Mouse (Mus musculus) intestine, embryonic 14.5 days (tissue): Measurements from ENCODE around the gene Dlx1. TPM values are rescaled to one million over a fixed set of nuclear protein-coding genes. Genes with fewer than 3 reads are reported as not detected.

Experiments
- ATAC-seq: fragments of 200-750 bp; cut with Nextera tagmentation; replicated peaks from 2 replicates; pipeline ENCODE4 v1.8.0; 2017; ENCODE audit warnings: low read depth, moderate number of reproducible peaks, moderate TSS enrichment, moderate library complexity; ENCODE audit not compliant: low FRiP score, low TSS enrichment
- DNase-seq: peaks from one replicate; pipeline ENCODE4 v3.0.0-alpha.2; 2018; ENCODE audit warnings: low spot score
- H3K27ac ChIP-seq: fragments of 300-500 bp; sonication (generic); 2 replicates; pipeline ENCODE4 v1.5.1; 2014; ENCODE audit warnings: low read depth, mild to moderate bottlenecking, control low read depth
- H3K27me3 ChIP-seq: fragments of 300-500 bp; sonication (generic); replicated peaks from 2 replicates; pipeline ENCODE4 v1.6.1; 2014; ENCODE audit warnings: low read length, control low read depth; ENCODE audit not compliant: control insufficient read depth, insufficient read depth
- H3K36me3 ChIP-seq: fragments of 300-500 bp; sonication (generic); 2 replicates; pipeline ENCODE4 v1.6.1; 2014; ENCODE audit warnings: low read length, control low read depth; ENCODE audit not compliant: control insufficient read depth, insufficient read depth
- H3K4me1 ChIP-seq: fragments of 300-500 bp; sonication (generic); replicated peaks from 2 replicates; pipeline ENCODE4 v1.6.1; 2014; ENCODE audit warnings: low read length, control low read depth, mixed read lengths; ENCODE audit not compliant: control insufficient read depth, insufficient read depth
- H3K4me2 ChIP-seq: fragments of 300-500 bp; sonication (generic); 2 replicates; pipeline ENCODE4 v1.6.1; 2014; ENCODE audit warnings: low read length
- H3K4me3 ChIP-seq: fragments of 300-500 bp; sonication (generic); 2 replicates; pipeline ENCODE4 v1.5.1; 2014; ENCODE audit warnings: low read depth, low read length, control low read depth, mixed read lengths
- H3K9ac ChIP-seq: fragments of 300-500 bp; sonication (generic); 2 replicates; pipeline ENCODE4 v1.6.1; 2014; ENCODE audit warnings: mild to moderate bottlenecking, low read length
- H3K9me3 ChIP-seq: fragments of 300-500 bp; sonication (generic); 2 replicates; pipeline ENCODE4 v1.6.1; 2016; ENCODE audit warnings: low read length, control low read depth; ENCODE audit not compliant: control insufficient read depth
- WGBS: fragments of 180-500 bp; shearing (Covaris S2); extraction: QIAGEN DNeasy Blood & Tissue Kit; methylation state at CpG from one replicate; pipeline ENCODE4 v1.1.7; 2014; 5-methylcytosine and 5-hydroxymethylcytosine counted together
- polyA plus RNA-seq: library from polyadenylated mRNA; unstranded; fragments of >200 nt; fragmentation: Nextera tagmentation; extraction: Ambion mirVana; gene quantifications from 2 replicates; pipeline ENCODE4 v1.2.1, GENCODE M21; 2014

The Dlx1 gene
- polyA plus RNA-seq, 1 experiment from 2014 or later = 8.0 TPM

DNA sequence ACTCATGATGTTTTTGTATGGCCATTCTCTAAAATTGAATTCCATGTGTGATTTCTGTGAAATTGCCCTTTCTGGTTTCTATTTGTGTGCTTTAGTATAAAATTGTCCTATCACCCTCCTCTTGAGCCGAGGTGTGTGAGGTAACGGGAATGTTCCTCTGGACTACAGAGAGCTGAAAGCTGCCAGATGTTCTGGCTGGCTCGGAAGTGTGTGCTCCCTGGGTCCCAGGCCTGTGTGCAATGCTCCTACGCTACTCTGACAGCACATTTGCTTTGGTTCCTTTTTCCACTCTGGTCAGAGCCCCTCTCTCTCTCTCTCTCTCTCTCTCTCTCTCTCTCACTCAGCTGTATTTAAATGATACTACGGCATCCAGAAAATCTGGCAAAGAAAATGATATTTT is 30.7 kb upstream of the Dlx1 start:
- no peak overlapping the region for H3K4me2 ChIP-seq
- no peaks in the 10 kb centered on the region for H3K9me3 ChIP-seq
- no peak overlapping the region for H3K9ac ChIP-seq
- no peak for DNase-seq
- H3K27ac ChIP-seq = no peak overlapping the region
- ATAC-seq = no peak
- no peaks in the 10 kb centered on the region for H3K4me1 ChIP-seq
- 40% methylated on average over 5 of the region's 5 CpGs for WGBS
- no peaks in the 10 kb centered on the region for H3K27me3 ChIP-seq
- H3K4me3 ChIP-seq = no peak overlapping the region
- no peaks in the 10 kb centered on the region for H3K36me3 ChIP-seq

DNA sequence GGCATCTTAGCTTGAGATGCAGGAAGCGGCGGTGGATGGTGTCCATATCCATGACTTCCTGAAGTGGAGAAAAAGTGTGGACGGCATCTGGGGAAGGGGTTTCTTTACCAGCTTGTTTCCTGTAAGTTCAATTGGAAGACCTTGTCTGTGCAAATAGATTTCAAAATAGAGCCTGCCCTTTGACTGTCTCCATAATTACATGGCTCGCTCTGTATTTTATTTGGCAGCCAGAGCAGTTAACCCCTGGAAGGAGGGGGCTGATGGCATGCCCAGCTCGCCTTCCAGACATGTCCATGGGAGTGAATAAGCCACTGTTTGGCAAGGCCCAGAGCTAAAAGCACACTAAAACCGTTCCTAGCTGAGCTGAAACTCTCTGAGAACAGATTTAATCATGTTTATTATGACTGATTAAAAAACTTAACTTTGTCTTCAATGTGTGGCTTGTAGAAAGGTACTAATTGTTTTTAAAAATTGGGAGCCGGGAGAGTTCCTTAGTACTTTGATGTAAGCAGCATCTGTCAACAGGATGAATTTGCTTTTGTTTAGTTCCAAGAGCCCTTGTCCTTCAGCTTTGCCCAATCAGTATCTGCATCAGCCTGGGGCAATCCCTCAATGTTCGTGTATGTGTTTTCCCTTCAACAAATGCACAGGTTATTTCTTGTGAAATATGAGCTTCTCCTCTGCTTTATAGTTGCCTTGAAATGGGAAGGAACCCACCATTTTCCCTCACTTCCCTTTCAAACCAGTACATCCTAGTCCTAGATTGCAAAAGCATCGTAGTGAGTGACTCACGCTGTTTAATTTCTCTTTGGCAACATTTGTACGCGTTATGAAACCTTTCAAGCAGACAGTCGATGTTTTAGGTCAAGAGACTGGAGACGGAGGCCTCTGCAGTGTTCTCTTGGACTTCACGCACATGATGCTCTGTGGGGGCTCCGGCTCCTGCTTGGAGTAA is 28.4 kb upstream of the Dlx1 start:
- no peaks in the 10 kb centered on the region for H3K27me3 ChIP-seq

DNA sequence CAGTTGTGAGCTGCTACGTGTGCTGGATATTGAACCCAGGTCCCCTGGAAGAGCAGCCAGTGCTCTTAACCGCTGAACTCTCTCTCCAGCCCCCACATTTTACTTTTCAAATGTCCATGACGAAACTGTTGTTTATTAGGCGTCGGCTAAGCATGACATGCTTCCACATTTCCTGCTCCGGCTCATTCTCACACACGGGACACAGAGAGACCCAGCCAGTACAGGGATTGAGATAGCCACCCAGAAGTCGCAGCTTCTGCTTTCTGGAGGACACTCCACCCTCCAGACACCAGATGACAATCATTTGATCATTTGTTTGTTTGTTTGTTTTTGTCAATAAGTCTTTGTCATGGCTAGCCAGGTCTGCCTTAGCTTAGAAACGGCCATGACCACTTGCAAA is 23.1 kb upstream of the Dlx1 start:
- no peak overlapping the region for H3K4me2 ChIP-seq
- H3K36me3 ChIP-seq = 0 out of 2 replicates have a peak, but pooled peaks cover 2% of the 10 kb centered on the region
- no peak for ATAC-seq
- H3K9ac ChIP-seq = no peak overlapping the region
- no peak overlapping the region for H3K27ac ChIP-seq
- no peak for DNase-seq
- H3K27me3 ChIP-seq = no peaks in the 10 kb centered on the region
- WGBS = 66% methylated on average over 9 of the region's 9 CpGs
- no peak overlapping the region for H3K4me3 ChIP-seq
- H3K4me1 ChIP-seq = no peaks in the 10 kb centered on the region
- no peaks in the 10 kb centered on the region for H3K9me3 ChIP-seq

More for the DNA sequence above, 28.4 kb upstream of the Dlx1 start:
- H3K9ac ChIP-seq = no peak overlapping the region
- ATAC-seq (no peak), DNase-seq (no peak)
- H3K4me2 ChIP-seq = no peak overlapping the region
- no peak overlapping the region for H3K4me3 ChIP-seq
- no peaks in the 10 kb centered on the region for H3K36me3 ChIP-seq
- H3K27ac ChIP-seq = no peak overlapping the region
- H3K4me1 ChIP-seq = no peaks in the 10 kb centered on the region
- no peaks in the 10 kb centered on the region for H3K9me3 ChIP-seq
- WGBS = 68% methylated on average over 16 of the region's 16 CpGs

DNA sequence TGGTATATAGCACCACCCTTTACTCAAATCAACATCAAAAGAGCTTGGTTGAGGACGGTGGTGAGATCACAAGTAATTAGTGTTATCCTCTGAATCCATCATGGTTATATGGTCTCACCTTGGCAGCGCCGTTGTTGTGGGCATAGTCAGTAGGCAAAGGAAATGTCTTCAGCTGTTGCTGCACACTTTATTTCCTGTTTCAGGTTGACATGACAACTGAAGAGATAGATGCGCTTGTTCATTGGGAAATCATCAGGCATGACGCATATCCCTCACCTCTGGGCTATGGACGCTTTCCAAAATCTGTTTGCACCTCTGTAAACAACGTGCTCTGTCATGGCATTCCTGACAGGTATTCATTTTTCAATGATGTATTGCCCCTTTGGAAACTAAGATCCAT is 16.7 kb upstream of the Dlx1 start:
- 0 out of 2 replicates have a peak, but pooled peaks cover 4% of the 10 kb centered on the region for H3K36me3 ChIP-seq
- ATAC-seq = no peak
- WGBS = 91% methylated on average over 7 of the region's 7 CpGs
- no peak overlapping the region for H3K27ac ChIP-seq
- H3K4me3 ChIP-seq = no peak overlapping the region
- no peaks in the 10 kb centered on the region for H3K9me3 ChIP-seq
- H3K4me1 ChIP-seq = no peaks in the 10 kb centered on the region
- H3K27me3 ChIP-seq = no peaks in the 10 kb centered on the region
- no peak overlapping the region for H3K4me2 ChIP-seq
- no peak for DNase-seq
- H3K9ac ChIP-seq = no peak overlapping the region

DNA sequence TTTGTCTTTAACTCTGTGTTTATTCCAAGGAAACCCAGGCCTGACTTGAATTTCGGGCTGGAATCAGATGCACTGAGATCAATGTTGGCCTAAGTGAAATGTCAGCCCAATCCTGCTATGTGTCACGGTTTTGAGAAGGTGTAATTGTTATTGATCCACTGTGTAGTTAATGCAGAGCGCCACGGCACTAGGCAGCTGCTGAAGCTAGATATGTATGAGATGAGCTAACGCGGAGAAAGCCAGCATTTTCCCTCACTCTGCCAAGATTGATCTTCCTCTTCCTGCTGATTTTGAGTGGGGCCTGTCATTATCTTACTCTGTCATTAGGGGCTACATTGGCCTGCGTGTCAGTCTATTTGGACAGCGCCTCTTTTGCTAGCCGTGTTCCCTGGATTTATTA is 15.6 kb upstream of the Dlx1 start:
- no peak for DNase-seq
- 69% methylated on average over 9 of the region's 9 CpGs for WGBS
- Histone ChIP-seq H3K27me3 (no peaks in the 10 kb centered on the region), H3K4me3 (no peak overlapping the region), H3K27ac (no peak overlapping the region), H3K4me2 (no peak overlapping the region), H3K4me1 (no peaks in the 10 kb centered on the region), H3K9me3 (no peaks in the 10 kb centered on the region), H3K36me3 (0 out of 2 replicates have a peak, but pooled peaks cover 4% of the 10 kb centered on the region), H3K9ac (no peak overlapping the region)
- no peak for ATAC-seq

DNA sequence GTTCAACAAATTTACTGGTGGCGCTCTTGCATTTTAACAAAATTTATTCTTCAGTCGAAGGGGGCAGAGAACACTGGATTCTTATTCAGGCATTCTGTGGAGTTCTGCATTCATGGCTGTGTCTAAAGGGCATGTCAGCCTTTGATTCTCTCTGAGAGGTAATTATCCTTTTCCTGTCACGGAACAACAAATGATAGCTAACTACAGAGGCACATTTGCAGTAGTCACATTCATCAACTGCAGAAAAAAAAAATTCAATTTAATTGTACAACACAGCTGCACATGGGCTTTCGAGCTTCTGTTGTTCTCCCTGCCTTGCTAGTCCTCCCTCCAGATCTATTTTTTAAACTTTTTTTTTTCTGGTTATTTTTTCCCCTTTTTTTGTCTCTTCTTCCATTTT is 10.9 kb upstream of the Dlx1 start:
- WGBS = 56% methylated on average over 4 of the region's 4 CpGs
- DNase-seq = peak; percentile 35

DNA sequence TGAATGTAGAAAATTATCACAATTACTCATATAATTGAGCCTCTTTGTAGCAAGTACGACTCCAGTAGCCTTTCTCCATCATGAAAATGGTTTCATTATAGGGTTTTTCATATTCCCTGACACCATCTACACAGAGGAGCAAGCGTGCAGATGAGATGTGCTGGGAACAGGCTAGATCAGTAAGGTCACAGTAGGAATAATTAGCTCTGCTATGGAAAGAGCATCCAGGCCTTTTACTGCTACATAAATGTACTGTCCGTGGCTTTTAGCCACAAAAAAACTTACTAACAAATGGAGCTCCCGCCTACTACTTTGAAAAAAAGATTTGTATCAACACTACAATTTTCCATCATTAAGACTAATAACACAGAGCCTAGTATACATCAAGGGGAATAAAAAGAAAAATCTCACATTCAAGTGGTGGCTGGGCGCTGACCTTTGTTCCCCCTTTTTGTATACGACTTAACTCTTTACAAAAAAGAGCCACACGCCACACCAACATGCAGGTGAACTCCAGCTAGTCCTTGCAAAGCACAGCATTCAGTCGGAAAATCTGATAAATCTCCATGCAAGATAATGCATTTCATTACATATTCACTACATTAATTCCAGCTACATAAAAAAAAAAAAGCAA is 10.3 kb upstream of the Dlx1 start:
- H3K4me3 ChIP-seq = no peak overlapping the region
- ATAC-seq (no peak), DNase-seq (peak; percentile 34)
- H3K36me3 ChIP-seq = no peaks in the 10 kb centered on the region
- no peak overlapping the region for H3K4me2 ChIP-seq
- H3K4me1 ChIP-seq = no peaks in the 10 kb centered on the region
- WGBS = 74% methylated on average over 8 of the region's 8 CpGs
- no peak overlapping the region for H3K9ac ChIP-seq
- no peaks in the 10 kb centered on the region for H3K9me3 ChIP-seq
- no peak overlapping the region; the same call in 1 of the 2 replicates for H3K27ac ChIP-seq
- peaks cover 12% of the 10 kb centered on the region for H3K27me3 ChIP-seq

More for the DNA sequence above, 10.9 kb upstream of the Dlx1 start:
- H3K4me2 ChIP-seq = no peak overlapping the region
- H3K4me1 ChIP-seq = no peaks in the 10 kb centered on the region
- no peak for ATAC-seq
- H3K9ac ChIP-seq = no peak overlapping the region
- no peak overlapping the region for H3K27ac ChIP-seq
- peaks cover 6% of the 10 kb centered on the region for H3K27me3 ChIP-seq
- no peaks in the 10 kb centered on the region for H3K36me3 ChIP-seq
- no peaks in the 10 kb centered on the region for H3K9me3 ChIP-seq
- no peak overlapping the region for H3K4me3 ChIP-seq

DNA sequence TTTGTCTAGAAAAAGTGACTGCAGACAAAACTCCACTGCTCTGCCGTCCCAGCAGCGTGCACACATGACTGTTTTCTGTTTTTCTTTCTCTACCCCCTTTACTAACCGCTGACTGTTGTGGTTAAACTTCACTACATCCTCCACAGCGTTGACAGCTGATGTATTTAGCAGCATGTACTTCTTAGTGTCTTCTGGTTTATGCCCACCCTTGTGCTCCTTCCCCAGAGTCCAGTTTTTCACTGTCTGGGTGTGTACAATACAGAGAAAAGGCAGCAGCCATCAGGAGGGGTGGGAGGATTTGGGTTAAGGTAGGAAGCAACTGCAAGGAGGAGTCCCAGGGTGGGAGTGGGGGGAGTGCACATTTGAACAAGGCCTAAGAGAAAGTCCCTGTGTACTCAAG is 5.0 kb upstream of the Dlx1 start:
- peaks cover 63% of the 10 kb centered on the region for H3K27me3 ChIP-seq
- WGBS = 65% methylated on average over 4 of the region's 4 CpGs
- ATAC-seq = no peak
- no peak overlapping the region for H3K9ac ChIP-seq
- no peaks in the 10 kb centered on the region for H3K36me3 ChIP-seq
- no peaks in the 10 kb centered on the region for H3K4me1 ChIP-seq
- no peak overlapping the region for H3K4me3 ChIP-seq
- H3K4me2 ChIP-seq = no peak overlapping the region
- peak; percentile 46 for DNase-seq
- no peak overlapping the region for H3K27ac ChIP-seq
- H3K9me3 ChIP-seq = no peaks in the 10 kb centered on the region
